Mouse (Mus musculus): ENCODE measurements around the gene Acat3. TPM values are rescaled to one million over a fixed set of nuclear protein-coding genes. Genes with fewer than 3 reads are reported as not detected.
"Not testable (repeated sequence)": the region's sequence is repeated elsewhere in the genome, so short reads cannot be mapped to it uniquely, and the experiment has no call there.

The Acat3 gene
- polyA plus RNA-seq, 1 experiment from 2014 or later, result 0.42 TPM

- H3K36me3 ChIP-seq (ENCODE audit: control insufficient read depth, insufficient read depth, low read length), result peaks cover 6% of the 10 kb centered on the region
Observed at GRCm38 (mm10) chr17:12956664-12957063, 16.3 kb upstream of the Acat3 start.

GRCm38 (mm10) chr17:12949669-12950068, 9.3 kb upstream of the Acat3 start:
- Histone ChIP-seq H3K27ac (ENCODE audit: low read depth, low read length) (no peak overlapping the region), H3K9me3 (ENCODE audit: control insufficient read depth, low read length) (no peaks in the 10 kb centered on the region), H3K27me3 (ENCODE audit: control insufficient read depth, insufficient read depth, low read length) (no peaks in the 10 kb centered on the region), H3K4me1 (ENCODE audit: control insufficient read depth, insufficient read depth, low read length) (no peaks in the 10 kb centered on the region), H3K4me3 (ENCODE audit: low read depth, low read length) (no peak overlapping the region), H3K36me3 (ENCODE audit: control insufficient read depth, insufficient read depth, low read length) (peaks cover 17% of the 10 kb centered on the region), H3K9ac (ENCODE audit: low read length) (no peak overlapping the region), H3K4me2 (ENCODE audit: low read depth) (no peak overlapping the region)
- no peak for ATAC-seq (ENCODE audit: insufficient read depth, low FRiP score, low TSS enrichment)
- DNase-seq (ENCODE audit: low spot score), result no peak
- 96% methylated on average over 5 of the region's 5 CpGs for WGBS

More at GRCm38 (mm10) chr17:12956664-12957063, 16.3 kb upstream of the Acat3 start:
- 96% methylated on average over 8 of the region's 8 CpGs for WGBS
- H3K9ac ChIP-seq (ENCODE audit: low read length), result no peak overlapping the region
- H3K4me3 ChIP-seq (ENCODE audit: low read depth, low read length), result no peak overlapping the region
- H3K9me3 ChIP-seq (ENCODE audit: control insufficient read depth, low read length), result no peaks in the 10 kb centered on the region
- DNase-seq (ENCODE audit: low spot score) (no peak), ATAC-seq (ENCODE audit: insufficient read depth, low FRiP score, low TSS enrichment) (no peak)
- H3K4me2 ChIP-seq (ENCODE audit: low read depth), result no peak overlapping the region
- no peaks in the 10 kb centered on the region for H3K27me3 ChIP-seq (ENCODE audit: control insufficient read depth, insufficient read depth, low read length)
- 0 out of 2 replicates have a peak, but pooled peaks cover 3% of the 10 kb centered on the region for H3K4me1 ChIP-seq (ENCODE audit: control insufficient read depth, insufficient read depth, low read length)
- H3K27ac ChIP-seq (ENCODE audit: low read depth, low read length), result no peak overlapping the region

DNA sequence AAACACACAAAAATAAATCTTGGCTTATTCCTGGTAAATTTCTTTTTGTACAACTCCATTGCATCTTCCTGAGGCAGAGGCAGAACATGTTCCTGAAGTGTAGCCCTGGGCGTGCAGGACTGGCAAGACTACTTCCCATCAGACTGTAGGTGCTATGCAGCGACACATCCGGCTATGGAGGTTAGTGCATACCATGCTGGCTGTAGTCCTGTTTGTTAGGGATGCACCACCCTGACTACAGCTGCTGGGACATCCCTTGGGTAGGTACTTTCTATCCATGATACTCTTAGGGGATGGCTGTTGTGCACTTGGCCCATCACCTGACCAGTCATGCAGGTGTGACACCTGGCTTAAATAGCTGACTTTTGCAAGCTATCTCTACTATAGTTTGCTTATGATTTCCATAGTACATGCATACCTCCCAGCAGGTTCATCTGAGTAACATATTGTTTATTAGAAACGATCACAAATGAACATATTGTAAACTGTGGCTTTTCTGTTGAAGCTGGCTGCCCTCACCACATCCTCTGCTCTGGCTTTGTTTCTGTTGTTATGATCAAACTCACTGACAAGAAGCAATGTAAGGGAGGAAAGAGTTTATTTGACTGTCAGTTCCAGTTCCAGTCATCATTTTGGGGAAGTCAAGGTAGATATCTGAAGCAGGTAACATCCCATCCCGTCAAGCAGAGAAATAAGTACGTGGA, 2.2 kb upstream of the Acat3 start:
- peaks cover 15% of the 10 kb centered on the region; the same call in 1 of the 2 replicates for H3K36me3 ChIP-seq (ENCODE audit: control insufficient read depth, insufficient read depth, low read length)
- no peak overlapping the region for H3K9ac ChIP-seq (ENCODE audit: low read length)
- no peak overlapping the region for H3K4me2 ChIP-seq (ENCODE audit: low read depth)
- 97% methylated on average over 6 of the region's 6 CpGs for WGBS
- H3K27me3 ChIP-seq (ENCODE audit: control insufficient read depth, insufficient read depth, low read length), result no peaks in the 10 kb centered on the region
- DNase-seq (ENCODE audit: low spot score), result no peak
- H3K9me3 ChIP-seq (ENCODE audit: control insufficient read depth, low read length), result no peaks in the 10 kb centered on the region
- no peak for ATAC-seq (ENCODE audit: insufficient read depth, low FRiP score, low TSS enrichment)
- no peak overlapping the region for H3K27ac ChIP-seq (ENCODE audit: low read depth, low read length)
- H3K4me1 ChIP-seq (ENCODE audit: control insufficient read depth, insufficient read depth, low read length), result no peaks in the 10 kb centered on the region
- H3K4me3 ChIP-seq (ENCODE audit: low read depth, low read length), result no peak overlapping the region

DNA sequence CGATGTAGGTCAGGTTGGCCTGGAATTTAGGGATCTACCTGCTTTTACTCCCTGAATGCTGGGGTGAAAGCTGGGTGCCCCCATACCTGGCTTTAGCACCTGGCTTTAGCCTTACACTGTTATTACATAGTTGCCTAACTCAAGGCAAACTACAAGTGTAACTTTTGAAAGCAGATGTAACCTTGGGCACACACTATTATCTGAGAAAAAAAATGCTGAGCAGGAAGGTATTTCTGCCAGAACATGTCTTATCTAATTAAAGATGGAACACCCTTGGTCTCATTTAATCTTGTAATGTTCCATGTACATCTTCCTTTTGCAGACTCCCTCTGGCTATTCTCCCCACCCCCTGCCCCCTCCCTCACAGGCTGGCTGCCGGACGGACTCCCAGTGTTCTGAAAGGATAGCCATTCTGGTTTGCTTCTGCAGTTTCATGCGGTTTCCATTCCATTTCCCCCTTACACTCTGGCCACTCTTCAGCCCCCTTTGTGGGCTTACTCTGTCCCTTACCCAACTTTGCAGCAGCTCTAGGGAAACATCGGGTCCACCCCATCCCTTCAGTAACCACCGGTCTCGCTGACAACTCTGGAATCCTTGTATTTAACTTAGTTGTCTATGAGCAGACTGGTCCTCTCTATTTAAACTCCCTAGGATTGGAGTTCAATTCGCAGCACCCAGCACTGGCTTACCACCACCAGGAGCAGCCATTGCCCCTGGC, 1.3 kb upstream of the Acat3 start:
- Histone ChIP-seq H3K36me3 (ENCODE audit: control insufficient read depth, insufficient read depth, low read length) (peaks cover 14% of the 10 kb centered on the region; the same call in 1 of the 2 replicates), H3K9me3 (ENCODE audit: control insufficient read depth, low read length) (no peaks in the 10 kb centered on the region), H3K27ac (ENCODE audit: low read depth, low read length) (no peak overlapping the region), H3K27me3 (ENCODE audit: control insufficient read depth, insufficient read depth, low read length) (no peaks in the 10 kb centered on the region), H3K9ac (ENCODE audit: low read length) (no peak overlapping the region), H3K4me3 (ENCODE audit: low read depth, low read length) (no peak overlapping the region), H3K4me2 (ENCODE audit: low read depth) (no peak overlapping the region), H3K4me1 (ENCODE audit: control insufficient read depth, insufficient read depth, low read length) (no peaks in the 10 kb centered on the region)
- no peak for DNase-seq (ENCODE audit: low spot score)
- no peak for ATAC-seq (ENCODE audit: insufficient read depth, low FRiP score, low TSS enrichment)
- 81% methylated on average over 8 of the region's 8 CpGs for WGBS

- not testable (repeated sequence) for H3K9ac ChIP-seq (ENCODE audit: low read length); H3K4me3 ChIP-seq (ENCODE audit: low read depth, low read length); H3K27me3 ChIP-seq (ENCODE audit: control insufficient read depth, insufficient read depth, low read length); H3K27ac ChIP-seq (ENCODE audit: low read depth, low read length); DNase-seq (ENCODE audit: low spot score); H3K36me3 ChIP-seq (ENCODE audit: control insufficient read depth, insufficient read depth, low read length); H3K9me3 ChIP-seq (ENCODE audit: control insufficient read depth, low read length); H3K4me1 ChIP-seq (ENCODE audit: control insufficient read depth, insufficient read depth, low read length)
- WGBS, result 47% methylated on average over 2 of the region's 12 CpGs
- ATAC-seq (ENCODE audit: insufficient read depth, low FRiP score, low TSS enrichment), result 0 out of 2 replicates have a peak, but pooled peaks have one; percentile 23
- peak overlapping the region; percentile 36 for H3K4me2 ChIP-seq (ENCODE audit: low read depth)
Observed at GRCm38 (mm10) chr17:12939377-12940148, 837 bp downstream of the Acat3 start.

GRCm38 (mm10) chr17:12938077-12938476, 2.3 kb downstream of the Acat3 start:
- no peak overlapping the region for H3K27ac ChIP-seq (ENCODE audit: low read depth, low read length)
- no peaks in the 10 kb centered on the region for H3K27me3 ChIP-seq (ENCODE audit: control insufficient read depth, insufficient read depth, low read length)
- H3K4me2 ChIP-seq (ENCODE audit: low read depth), result no peak overlapping the region
- H3K4me3 ChIP-seq (ENCODE audit: low read depth, low read length), result no peak overlapping the region
- H3K4me1 ChIP-seq (ENCODE audit: control insufficient read depth, insufficient read depth, low read length), result no peaks in the 10 kb centered on the region
- no peaks in the 10 kb centered on the region for H3K9me3 ChIP-seq (ENCODE audit: control insufficient read depth, low read length)
- H3K9ac ChIP-seq (ENCODE audit: low read length), result no peak overlapping the region
- ATAC-seq (ENCODE audit: insufficient read depth, low FRiP score, low TSS enrichment) (no peak), DNase-seq (ENCODE audit: low spot score) (no peak)
- WGBS, result 64% methylated on average over 2 of the region's 2 CpGs
- peaks cover under 1% of the 10 kb centered on the region; the same call in 1 of the 2 replicates for H3K36me3 ChIP-seq (ENCODE audit: control insufficient read depth, insufficient read depth, low read length)

GRCm38 (mm10) chr17:12937412-12937970, 2.9 kb downstream of the Acat3 start:
- DNase-seq (ENCODE audit: low spot score) (no peak), ATAC-seq (ENCODE audit: insufficient read depth, low FRiP score, low TSS enrichment) (no peak)
- Histone ChIP-seq H3K9me3 (ENCODE audit: control insufficient read depth, low read length) (no peaks in the 10 kb centered on the region), H3K4me2 (ENCODE audit: low read depth) (no peak overlapping the region), H3K4me1 (ENCODE audit: control insufficient read depth, insufficient read depth, low read length) (no peaks in the 10 kb centered on the region), H3K36me3 (ENCODE audit: control insufficient read depth, insufficient read depth, low read length) (no peaks in the 10 kb centered on the region), H3K4me3 (ENCODE audit: low read depth, low read length) (no peak overlapping the region), H3K27me3 (ENCODE audit: control insufficient read depth, insufficient read depth, low read length) (no peaks in the 10 kb centered on the region), H3K9ac (ENCODE audit: low read length) (no peak overlapping the region), H3K27ac (ENCODE audit: low read depth, low read length) (no peak overlapping the region)
- 76% methylated on average over 2 of the region's 2 CpGs for WGBS

DNA sequence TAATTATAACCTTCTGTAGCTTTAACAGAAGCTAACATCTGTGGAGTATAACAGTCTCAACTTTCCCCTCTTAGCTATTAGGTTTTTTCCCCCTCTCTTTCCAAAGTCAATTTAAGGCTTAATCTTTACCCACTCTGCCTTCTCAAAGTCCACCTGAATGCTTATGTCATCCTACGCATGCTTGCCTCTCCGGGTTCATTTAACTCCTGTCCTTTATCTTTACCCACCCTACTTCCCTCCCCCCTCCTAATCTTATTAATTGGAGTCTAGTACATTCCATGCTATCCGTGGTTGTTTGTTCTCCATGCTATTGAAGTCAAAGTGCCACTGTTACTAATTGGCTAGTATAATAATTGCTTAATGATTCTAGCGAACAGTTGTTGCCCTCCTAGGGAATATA, 4.7 kb downstream of the Acat3 start:
- ATAC-seq (ENCODE audit: insufficient read depth, low FRiP score, low TSS enrichment) (no peak), DNase-seq (ENCODE audit: low spot score) (no peak)
- Histone ChIP-seq H3K36me3 (ENCODE audit: control insufficient read depth, insufficient read depth, low read length) (no peaks in the 10 kb centered on the region), H3K27ac (ENCODE audit: low read depth, low read length) (no peak overlapping the region), H3K4me2 (ENCODE audit: low read depth) (no peak overlapping the region), H3K9me3 (ENCODE audit: control insufficient read depth, low read length) (no peaks in the 10 kb centered on the region), H3K4me3 (ENCODE audit: low read depth, low read length) (no peak overlapping the region), H3K9ac (ENCODE audit: low read length) (no peak overlapping the region), H3K4me1 (ENCODE audit: control insufficient read depth, insufficient read depth, low read length) (no peaks in the 10 kb centered on the region), H3K27me3 (ENCODE audit: control insufficient read depth, insufficient read depth, low read length) (no peaks in the 10 kb centered on the region)
- WGBS, result 78% methylated on average over 4 of the region's 4 CpGs

Data from neural tube, embryonic 11.5 days (tissue).